Mouse (Mus musculus): ENCODE measurements around the gene Zdhhc21.

The Zdhhc21 gene

DNA sequence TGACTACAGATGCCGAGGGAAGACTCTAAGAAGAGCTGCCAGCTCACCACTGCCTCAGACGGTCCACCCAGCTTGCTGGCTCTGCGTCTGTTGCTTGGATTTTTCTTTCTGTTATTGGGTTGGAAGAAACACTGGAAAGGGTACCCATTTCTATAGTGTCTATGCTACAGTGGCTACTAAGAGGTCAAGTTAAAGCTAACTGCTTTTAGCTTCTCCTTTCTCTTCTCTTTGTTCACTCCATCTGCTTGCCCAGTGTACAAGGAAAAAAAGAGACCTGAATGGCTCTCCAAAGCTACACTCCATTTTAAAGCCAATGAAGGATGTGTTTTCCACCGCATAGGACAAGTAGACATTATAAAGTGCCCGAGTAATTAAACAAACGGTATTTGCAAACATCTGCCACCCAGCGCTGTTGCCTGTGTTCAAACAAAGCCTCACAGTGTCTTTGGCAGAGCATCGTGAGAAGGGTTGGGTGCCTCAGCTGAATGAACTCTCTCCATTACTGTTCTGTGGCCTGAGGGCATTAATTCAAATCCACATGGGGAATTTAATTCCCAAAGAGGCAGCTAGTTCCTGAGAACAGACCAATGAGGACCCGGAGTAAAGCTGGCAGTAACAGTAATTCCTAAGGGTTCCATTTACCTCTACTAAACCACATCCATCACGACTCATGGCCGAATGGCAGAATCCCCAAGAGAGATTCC, 94.1 kb downstream of the Zdhhc21 start:
- DNase-seq (ENCODE audit: low read depth, low spot score), result no peak

DNA sequence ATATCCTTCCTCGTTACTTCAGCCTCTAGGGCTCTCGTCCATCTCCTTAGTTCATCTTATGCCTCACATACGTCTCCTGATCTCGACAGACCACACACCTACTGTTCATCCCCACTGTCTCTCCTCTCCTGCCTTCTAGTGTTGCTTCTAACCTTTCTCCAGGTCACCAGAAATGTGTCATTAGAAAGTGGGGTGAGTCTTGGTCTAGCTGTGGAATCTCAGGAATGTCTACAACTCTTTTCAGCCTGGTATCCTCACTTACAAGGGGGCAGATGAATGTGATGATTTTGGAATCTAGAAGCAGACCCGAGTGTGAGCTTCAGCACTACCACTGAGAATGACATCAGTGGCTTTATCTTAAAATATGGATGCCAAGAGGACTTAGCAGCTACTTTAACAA, 96.2 kb downstream of the Zdhhc21 start:
- DNase-seq (ENCODE audit: low read depth, low spot score), result no peak

DNA sequence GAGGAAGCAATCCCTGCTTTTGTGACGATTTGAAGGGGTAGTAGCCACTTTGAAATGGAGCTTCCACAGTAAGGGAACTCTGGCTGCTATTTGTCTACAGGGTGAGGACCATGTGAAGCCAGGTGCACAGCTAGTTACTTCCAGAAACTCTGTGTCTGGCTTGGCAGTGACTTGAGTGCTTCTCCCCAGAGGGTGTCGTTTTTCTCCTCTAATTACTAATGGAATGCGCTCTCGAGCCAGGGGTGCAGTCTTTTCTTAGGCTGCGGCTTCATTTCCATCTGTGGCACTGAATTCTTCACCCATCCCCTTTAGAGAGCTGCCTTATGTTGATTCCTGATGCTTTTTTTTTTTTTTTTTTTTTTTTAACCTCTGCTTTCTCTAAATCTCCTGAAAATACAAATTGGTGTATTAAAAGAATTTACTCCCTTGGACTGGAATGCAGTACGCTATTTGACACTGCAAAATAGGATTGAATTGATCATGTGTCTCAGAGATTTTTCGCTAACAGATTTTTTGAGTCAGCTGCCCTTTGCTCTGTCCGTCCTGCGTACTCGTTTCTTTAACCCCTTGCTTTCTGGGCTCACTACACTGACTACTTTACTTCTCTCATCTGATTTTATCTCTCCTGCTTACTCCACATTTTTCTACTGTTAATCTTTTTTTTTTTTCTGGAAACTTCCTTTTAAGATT, 97.2 kb downstream of the Zdhhc21 start:
- no peak for DNase-seq (ENCODE audit: low read depth, low spot score)

DNA sequence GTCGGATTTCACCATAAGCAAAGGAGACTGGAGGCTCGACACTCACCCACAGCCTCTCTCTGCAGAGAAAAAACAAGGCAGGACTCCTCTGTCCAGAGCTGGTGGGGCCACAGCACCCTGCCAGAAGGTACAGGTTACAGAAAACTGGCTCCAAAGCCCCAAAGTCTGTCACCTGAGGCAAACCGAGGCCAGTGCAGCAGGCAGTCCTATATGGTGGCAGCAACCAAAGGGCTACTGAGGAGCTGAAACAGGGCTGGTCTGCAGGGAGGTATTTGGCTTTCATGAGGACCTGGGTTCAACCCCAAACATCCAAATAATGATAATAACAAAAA, 103.5 kb downstream of the Zdhhc21 start:
- no peak for DNase-seq (ENCODE audit: low read depth, low spot score)

DNA sequence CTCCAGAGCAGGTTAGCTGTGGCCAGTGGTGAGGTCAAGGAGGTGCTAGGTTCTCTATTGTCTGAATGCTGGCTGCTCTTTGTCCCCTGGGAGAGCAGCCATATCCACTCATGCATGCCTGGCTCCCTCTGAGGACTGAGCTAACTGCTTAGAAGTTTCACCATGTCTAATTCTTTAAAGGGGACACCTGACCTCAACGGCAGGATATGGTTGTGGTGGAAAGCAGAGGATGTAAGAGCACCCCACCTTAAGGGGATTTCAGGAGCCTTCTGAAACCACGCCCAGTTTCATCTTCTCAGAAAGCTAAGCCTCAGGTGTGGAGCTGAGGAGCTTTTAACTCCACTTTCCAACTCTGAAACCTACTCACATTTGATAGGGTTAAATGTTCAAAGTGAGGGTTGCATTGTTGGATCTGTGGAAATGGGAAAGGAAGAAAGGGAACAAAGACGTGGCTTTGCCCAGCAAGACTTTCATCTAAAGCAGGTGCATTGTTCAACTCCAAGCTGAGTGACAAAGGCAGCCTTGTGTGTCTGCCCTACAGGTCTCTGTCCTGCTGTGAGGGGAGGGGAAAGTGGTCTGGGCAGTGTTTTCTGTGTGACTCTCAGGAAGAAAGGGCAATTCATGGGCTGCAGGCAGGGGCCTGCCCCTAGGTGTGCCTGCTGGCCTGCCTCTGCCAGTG, 104.0 kb downstream of the Zdhhc21 start:
- no peak for DNase-seq (ENCODE audit: low read depth, low spot score)
